Mouse (Mus musculus): Measurements from ENCODE around the gene Phkg2. TPM values are rescaled to one million over a fixed set of nuclear protein-coding genes. Genes with fewer than 3 reads are reported as not detected.

Gene Phkg2
- polyA plus RNA-seq, 1 experiment from 2014 or later = 36.9 TPM

- peak overlapping the region; percentile 89 for H3K9ac ChIP-seq (ENCODE audit: low read length)
- 16% methylated on average over 7 of the region's 7 CpGs for WGBS
- no peaks in the 10 kb centered on the region for H3K27me3 ChIP-seq (ENCODE audit: control insufficient read depth, insufficient read depth, low read depth, low read length)
- no peaks in the 10 kb centered on the region for H3K9me3 ChIP-seq (ENCODE audit: control insufficient read depth, low read length)
- H3K4me3 ChIP-seq (ENCODE audit: low read length) = peak overlapping the region; percentile 85
- no peak for ATAC-seq (ENCODE audit: low read depth)
- peak overlapping the region; percentile 93 for H3K4me2 ChIP-seq (ENCODE audit: low read depth, low read length)
- no peak overlapping the region for H3K27ac ChIP-seq (ENCODE audit: low read length)
- peaks cover 18% of the 10 kb centered on the region for H3K4me1 ChIP-seq (replicated peaks; ENCODE audit: control insufficient read depth, insufficient read depth, low read length)
- H3K36me3 ChIP-seq (ENCODE audit: control insufficient read depth, insufficient read depth, low read length) = peaks cover 14% of the 10 kb centered on the region
Observed at GRCm38 (mm10) chr7:127574115-127574514, 975 bp downstream of the Phkg2 start.

GRCm38 (mm10) chr7:127583260-127583659 is 10.1 kb downstream of the Phkg2 start:
- Histone ChIP-seq H3K27ac (ENCODE audit: low read length) (no peak overlapping the region), H3K4me1 (replicated peaks; ENCODE audit: control insufficient read depth, insufficient read depth, low read length) (peaks cover 8% of the 10 kb centered on the region), H3K4me2 (ENCODE audit: low read depth, low read length) (no peak overlapping the region), H3K9ac (ENCODE audit: low read length) (no peak overlapping the region), H3K9me3 (ENCODE audit: control insufficient read depth, low read length) (no peaks in the 10 kb centered on the region), H3K36me3 (ENCODE audit: control insufficient read depth, insufficient read depth, low read length) (peaks cover 25% of the 10 kb centered on the region), H3K4me3 (ENCODE audit: low read length) (no peak overlapping the region), H3K27me3 (ENCODE audit: control insufficient read depth, insufficient read depth, low read depth, low read length) (no peaks in the 10 kb centered on the region)
- ATAC-seq (ENCODE audit: low read depth) = no peak
- WGBS = 90% methylated on average over 6 of the region's 6 CpGs

- no peak overlapping the region for H3K9ac ChIP-seq (ENCODE audit: low read length)
- no peak overlapping the region for H3K27ac ChIP-seq (ENCODE audit: low read length)
- WGBS = 70% methylated on average over 7 of the region's 7 CpGs
- H3K36me3 ChIP-seq (ENCODE audit: control insufficient read depth, insufficient read depth, low read length) = peaks cover 21% of the 10 kb centered on the region
- no peaks in the 10 kb centered on the region for H3K27me3 ChIP-seq (ENCODE audit: control insufficient read depth, insufficient read depth, low read depth, low read length)
- H3K9me3 ChIP-seq (ENCODE audit: control insufficient read depth, low read length) = no peaks in the 10 kb centered on the region
- no peak overlapping the region for H3K4me3 ChIP-seq (ENCODE audit: low read length)
- peaks cover 16% of the 10 kb centered on the region for H3K4me1 ChIP-seq (replicated peaks; ENCODE audit: control insufficient read depth, insufficient read depth, low read length)
- no peak overlapping the region for H3K4me2 ChIP-seq (ENCODE audit: low read depth, low read length)
- no peak for ATAC-seq (ENCODE audit: low read depth)
Observed at GRCm38 (mm10) chr7:127585031-127585430, 11.9 kb downstream of the Phkg2 start.

GRCm38 (mm10) chr7:127586149-127586548 is 13.0 kb downstream of the Phkg2 start:
- Histone ChIP-seq H3K4me2 (ENCODE audit: low read depth, low read length) (no peak overlapping the region), H3K4me3 (ENCODE audit: low read length) (no peak overlapping the region), H3K9me3 (ENCODE audit: control insufficient read depth, low read length) (no peaks in the 10 kb centered on the region), H3K4me1 (replicated peaks; ENCODE audit: control insufficient read depth, insufficient read depth, low read length) (peaks cover 16% of the 10 kb centered on the region), H3K27me3 (ENCODE audit: control insufficient read depth, insufficient read depth, low read depth, low read length) (no peaks in the 10 kb centered on the region), H3K36me3 (ENCODE audit: control insufficient read depth, insufficient read depth, low read length) (peaks cover 24% of the 10 kb centered on the region), H3K9ac (ENCODE audit: low read length) (no peak overlapping the region), H3K27ac (ENCODE audit: low read length) (no peak overlapping the region)
- WGBS = 86% methylated on average over 6 of the region's 6 CpGs
- ATAC-seq (ENCODE audit: low read depth) = no peak

GRCm38 (mm10) chr7:127587196-127587595 is 14.1 kb downstream of the Phkg2 start:
- Histone ChIP-seq H3K9me3 (ENCODE audit: control insufficient read depth, low read length) (no peaks in the 10 kb centered on the region), H3K27me3 (ENCODE audit: control insufficient read depth, insufficient read depth, low read depth, low read length) (no peaks in the 10 kb centered on the region), H3K4me2 (ENCODE audit: low read depth, low read length) (peak overlapping the region; percentile 82), H3K36me3 (ENCODE audit: control insufficient read depth, insufficient read depth, low read length) (peaks cover 31% of the 10 kb centered on the region), H3K4me3 (ENCODE audit: low read length) (peak overlapping the region; percentile 93), H3K4me1 (replicated peaks; ENCODE audit: control insufficient read depth, insufficient read depth, low read length) (peaks cover 16% of the 10 kb centered on the region), H3K27ac (ENCODE audit: low read length) (peak overlapping the region; percentile 61), H3K9ac (ENCODE audit: low read length) (peak overlapping the region; percentile 61)
- no peak for ATAC-seq (ENCODE audit: low read depth)
- 45% methylated on average over 5 of the region's 5 CpGs for WGBS

- H3K36me3 ChIP-seq (ENCODE audit: control insufficient read depth, insufficient read depth, low read length) = peaks cover 32% of the 10 kb centered on the region
- H3K9ac ChIP-seq (ENCODE audit: low read length) = peak within 1 kb of the TSS; percentile 95
- peak; percentile 98 for ATAC-seq (ENCODE audit: low read depth)
- peaks cover 16% of the 10 kb centered on the region for H3K4me1 ChIP-seq (replicated peaks; ENCODE audit: control insufficient read depth, insufficient read depth, low read length)
- H3K9me3 ChIP-seq (ENCODE audit: control insufficient read depth, low read length) = no peaks in the 10 kb centered on the region
- H3K4me2 ChIP-seq (ENCODE audit: low read depth, low read length) = peak within 1 kb of the TSS; percentile 82
- peak within 1 kb of the TSS; percentile 76 for H3K27ac ChIP-seq (ENCODE audit: low read length)
- under 1% methylated on average over 50 of the region's 50 CpGs for WGBS
- H3K27me3 ChIP-seq (ENCODE audit: control insufficient read depth, insufficient read depth, low read depth, low read length) = no peaks in the 10 kb centered on the region
- H3K4me3 ChIP-seq (ENCODE audit: low read length) = peak within 1 kb of the TSS; percentile 93
Observed at GRCm38 (mm10) chr7:127588011-127588871, 15.1 kb downstream of the Phkg2 start, which contains the start of the genes Ccdc189 and Rnf40. Gene Ccdc189 (minus strand): TSS chr7:127588595. Gene Rnf40 (plus strand): TSS chr7:127588767.

- no peak for ATAC-seq (ENCODE audit: low read depth)
- Histone ChIP-seq H3K27ac (ENCODE audit: low read length) (peak overlapping the region; percentile 68), H3K27me3 (ENCODE audit: control insufficient read depth, insufficient read depth, low read depth, low read length) (no peaks in the 10 kb centered on the region), H3K9ac (ENCODE audit: low read length) (peak overlapping the region; percentile 95), H3K4me1 (replicated peaks; ENCODE audit: control insufficient read depth, insufficient read depth, low read length) (peaks cover 16% of the 10 kb centered on the region), H3K9me3 (ENCODE audit: control insufficient read depth, low read length) (no peaks in the 10 kb centered on the region), H3K4me2 (ENCODE audit: low read depth, low read length) (peak overlapping the region; percentile 82), H3K36me3 (ENCODE audit: control insufficient read depth, insufficient read depth, low read length) (peaks cover 32% of the 10 kb centered on the region), H3K4me3 (ENCODE audit: low read length) (peak overlapping the region; percentile 93)
- WGBS = 3% methylated on average over 29 of the region's 29 CpGs
Observed at GRCm38 (mm10) chr7:127588901-127589300, 15.8 kb downstream of the Phkg2 start.

- WGBS = 89% methylated on average over 9 of the region's 9 CpGs
Observed at GRCm38 (mm10) chr7:127589637-127590036, 16.5 kb downstream of the Phkg2 start.

GRCm38 (mm10) chr7:127591108-127591507 is 18.0 kb downstream of the Phkg2 start:
- Histone ChIP-seq H3K9me3 (ENCODE audit: control insufficient read depth, low read length) (no peaks in the 10 kb centered on the region), H3K36me3 (ENCODE audit: control insufficient read depth, insufficient read depth, low read length) (peaks cover 53% of the 10 kb centered on the region), H3K27ac (ENCODE audit: low read length) (no peak overlapping the region), H3K27me3 (ENCODE audit: control insufficient read depth, insufficient read depth, low read depth, low read length) (no peaks in the 10 kb centered on the region), H3K9ac (ENCODE audit: low read length) (no peak overlapping the region), H3K4me3 (ENCODE audit: low read length) (no peak overlapping the region), H3K4me2 (ENCODE audit: low read depth, low read length) (no peak overlapping the region), H3K4me1 (replicated peaks; ENCODE audit: control insufficient read depth, insufficient read depth, low read length) (peaks cover 16% of the 10 kb centered on the region)
- 82% methylated on average over 10 of the region's 10 CpGs for WGBS
- ATAC-seq (ENCODE audit: low read depth) = no peak

More at GRCm38 (mm10) chr7:127589637-127590036, 16.5 kb downstream of the Phkg2 start:
- Histone ChIP-seq H3K4me2 (ENCODE audit: low read depth, low read length) (peak overlapping the region; percentile 82), H3K9ac (ENCODE audit: low read length) (peak overlapping the region; percentile 95), H3K27ac (ENCODE audit: low read length) (no peak overlapping the region), H3K27me3 (ENCODE audit: control insufficient read depth, insufficient read depth, low read depth, low read length) (no peaks in the 10 kb centered on the region), H3K9me3 (ENCODE audit: control insufficient read depth, low read length) (no peaks in the 10 kb centered on the region), H3K36me3 (ENCODE audit: control insufficient read depth, insufficient read depth, low read length) (peaks cover 38% of the 10 kb centered on the region), H3K4me1 (replicated peaks; ENCODE audit: control insufficient read depth, insufficient read depth, low read length) (peaks cover 16% of the 10 kb centered on the region), H3K4me3 (ENCODE audit: low read length) (peak overlapping the region; percentile 93)
- ATAC-seq (ENCODE audit: low read depth) = no peak

Data from lung, embryonic 16.5 days (tissue).